Mouse (Mus musculus) bone marrow, adult 2 months (tissue): ENCODE results near the gene Gm9918.

Experiments
- CTCF ChIP-seq: fragments of 200-500 bp; IDR thresholded peaks from 2 replicates; pipeline ENCODE4 v1.5.1; 2011; ENCODE audit warnings: low read length, control low read depth; ENCODE audit not compliant: control insufficient read depth, insufficient read depth
- POLR2A ChIP-seq: fragments of 200-500 bp; IDR thresholded peaks from 2 replicates; pipeline ENCODE4 v1.6.1; 2011; ENCODE audit warnings: low read depth, mild to moderate bottlenecking, control low read depth, low read length, borderline replicate concordance; ENCODE audit not compliant: control insufficient read depth

DNA sequence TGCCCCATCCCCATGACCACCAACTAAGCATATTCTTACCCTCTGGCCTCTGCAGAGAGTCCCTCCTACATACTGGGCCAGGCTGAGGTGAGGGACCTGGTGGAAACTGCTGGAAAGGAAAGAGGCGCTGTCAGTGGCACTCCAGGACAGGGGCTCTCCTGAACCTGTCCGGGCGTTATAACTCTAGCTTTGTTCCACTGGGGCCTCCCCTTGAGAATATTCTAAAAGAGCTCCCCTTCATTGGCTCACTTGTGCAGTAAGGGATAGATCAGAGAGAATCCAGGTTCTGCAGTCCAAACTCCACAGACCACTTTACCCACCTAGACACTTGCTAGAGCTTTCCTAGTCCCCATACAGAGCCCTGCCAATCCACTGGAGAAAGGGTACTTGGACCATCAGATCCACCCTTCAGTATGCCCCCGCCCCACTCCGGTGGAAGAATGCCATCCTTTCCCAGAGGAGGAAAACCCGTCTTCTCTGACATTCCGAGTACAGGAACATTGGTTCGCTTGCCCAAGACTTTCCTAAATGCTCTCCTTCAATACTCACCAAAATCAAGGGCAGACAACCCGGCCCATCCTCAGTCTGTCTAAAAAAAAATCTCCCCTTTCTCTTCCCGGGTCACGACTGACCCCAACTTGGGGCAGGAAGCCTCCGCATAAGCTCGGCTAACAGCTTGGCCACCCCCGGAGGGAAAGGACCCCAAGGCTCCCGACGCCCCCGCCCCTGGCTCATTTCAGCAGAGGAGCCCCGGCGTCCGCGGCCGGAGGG is 13.7 kb upstream of the Gm9918 start:
- TF ChIP-seq CTCF = no peak
- no peak for TF ChIP-seq POLR2A
